Mouse (Mus musculus) lung, postnatal 14 days (tissue): ENCODE results near the gene Oprl1.
A peak's percentile ranks its signal among the peaks of the same experiment; 100 is the strongest.

Experiments
- DNase-seq: peaks from one replicate; pipeline ENCODE4 v3.0.0; 2021

The Oprl1 gene

DNA sequence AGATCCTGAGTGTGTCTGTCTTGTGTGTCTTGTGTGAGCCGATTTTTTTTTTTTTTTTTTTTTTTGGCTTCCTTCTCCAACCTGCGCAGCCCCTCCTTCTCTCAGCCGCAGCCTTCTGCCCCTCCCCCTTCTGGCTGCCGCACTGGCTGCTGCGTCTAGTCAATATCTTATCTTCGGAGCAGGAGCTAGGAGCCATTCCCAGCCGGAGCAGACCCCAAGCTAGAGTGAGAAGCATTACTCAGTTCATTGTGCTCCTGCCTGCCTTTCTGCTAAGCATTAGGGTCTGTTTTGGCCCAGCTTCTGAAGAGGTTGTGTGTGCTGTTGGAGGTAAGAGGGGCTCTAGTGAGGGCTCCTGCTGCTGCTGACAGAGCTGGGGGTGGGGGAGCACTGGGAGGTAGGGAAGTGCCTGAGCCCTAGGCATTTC, at the start of gene Oprl1:
Gene Oprl1, plus strand, starts transcription at position 114 of the 424 bp plus-strand sequence.
- DNase-seq = no peak

DNA sequence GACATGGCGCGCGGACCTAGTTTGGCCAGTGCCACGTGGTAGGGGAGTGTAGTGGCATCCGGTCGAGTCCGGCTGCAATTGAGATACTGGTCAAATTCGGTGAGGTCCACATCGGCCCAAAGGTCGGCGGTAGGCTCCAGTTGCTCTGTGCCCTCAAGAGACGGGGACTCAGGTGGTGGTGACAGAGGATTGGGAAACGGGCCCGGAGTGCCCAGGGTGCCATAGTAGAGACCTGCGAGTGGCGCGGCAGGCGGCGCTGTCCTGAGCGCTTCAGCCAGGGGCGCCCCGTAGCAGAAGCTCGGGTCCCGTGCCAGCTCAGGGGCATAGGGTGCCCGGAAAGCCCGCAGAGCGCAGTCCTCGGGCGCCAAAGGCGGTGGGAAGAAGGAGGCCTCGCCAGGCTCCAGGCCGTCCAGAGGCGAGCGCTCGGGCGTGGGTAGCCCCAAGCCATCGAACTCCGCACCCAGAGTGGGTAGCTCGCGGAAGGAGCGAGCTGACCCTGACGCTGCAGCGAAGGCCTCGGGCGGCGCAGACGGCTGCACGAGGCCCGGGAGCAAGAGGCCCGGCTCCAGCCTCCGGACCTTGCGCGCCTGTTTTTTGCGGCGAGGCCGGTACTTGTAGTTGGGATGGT, 44.4 kb upstream of the Oprl1 start:
- no peak for DNase-seq

DNA sequence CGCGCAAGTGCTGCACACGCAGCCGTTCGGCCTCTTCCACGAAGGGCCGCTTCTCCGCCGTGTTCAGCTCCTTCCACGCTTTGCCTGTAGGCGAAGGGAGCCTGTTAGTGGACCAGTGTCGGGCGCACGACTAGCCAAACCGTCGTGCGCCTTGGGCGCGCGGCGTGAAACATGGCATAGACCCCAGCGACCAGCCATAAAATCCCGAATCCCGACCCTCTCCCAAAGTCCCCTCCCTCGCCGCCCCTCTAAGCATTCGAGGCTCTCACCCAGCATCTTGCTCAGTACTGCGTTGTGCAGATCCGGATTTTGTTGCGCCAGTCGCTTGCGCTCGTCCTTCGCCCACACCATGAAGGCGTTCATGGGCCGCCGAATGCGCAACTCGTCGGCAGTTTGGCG, 43.9 kb upstream of the Oprl1 start:
- no peak for DNase-seq

DNA sequence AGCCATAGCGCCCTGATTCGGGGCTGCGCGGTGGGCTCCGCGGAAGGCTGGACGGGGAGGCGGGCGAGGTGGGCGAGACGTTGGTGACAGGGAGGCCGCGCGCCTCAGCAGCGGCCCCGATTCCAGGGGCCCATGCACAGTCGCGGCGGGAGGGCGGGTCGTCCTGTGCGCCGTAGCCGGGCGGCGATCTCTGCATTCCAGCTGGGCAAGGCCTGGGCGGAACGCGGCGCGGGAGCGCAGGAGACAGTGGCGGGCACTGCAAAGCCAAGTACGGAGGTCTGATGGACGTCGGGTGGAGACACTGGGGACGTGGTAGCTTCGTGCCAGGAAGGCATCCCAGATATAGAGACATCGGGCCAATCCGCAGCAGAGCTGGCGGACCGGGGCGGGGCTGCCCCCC, 43.5 kb upstream of the Oprl1 start, which contains the start of gene Sox18:
Gene Sox18, minus strand, starts transcription at position 315 of the 400 bp plus-strand sequence.
- peak; percentile 82 for DNase-seq

DNA sequence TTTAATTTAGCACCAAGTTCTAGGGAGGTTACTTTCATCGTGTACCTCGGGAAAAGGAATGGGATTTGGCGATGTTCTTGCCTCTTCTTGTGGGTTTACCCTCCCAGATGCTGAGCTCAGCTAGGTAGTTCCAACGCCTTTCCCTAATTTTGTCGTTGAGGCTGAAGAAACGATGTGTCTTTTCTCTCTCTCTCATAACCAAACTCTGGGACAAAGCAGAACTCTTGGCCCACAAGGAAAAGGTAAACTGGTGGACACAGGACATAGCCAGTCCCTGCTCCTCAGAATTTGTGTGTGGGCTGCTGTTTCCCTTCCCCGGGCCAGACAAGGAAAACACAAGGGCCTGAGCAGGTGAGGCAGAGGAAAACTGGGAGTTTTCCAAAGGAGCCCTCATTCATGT, 42.8 kb upstream of the Oprl1 start:
- no peak for DNase-seq

DNA sequence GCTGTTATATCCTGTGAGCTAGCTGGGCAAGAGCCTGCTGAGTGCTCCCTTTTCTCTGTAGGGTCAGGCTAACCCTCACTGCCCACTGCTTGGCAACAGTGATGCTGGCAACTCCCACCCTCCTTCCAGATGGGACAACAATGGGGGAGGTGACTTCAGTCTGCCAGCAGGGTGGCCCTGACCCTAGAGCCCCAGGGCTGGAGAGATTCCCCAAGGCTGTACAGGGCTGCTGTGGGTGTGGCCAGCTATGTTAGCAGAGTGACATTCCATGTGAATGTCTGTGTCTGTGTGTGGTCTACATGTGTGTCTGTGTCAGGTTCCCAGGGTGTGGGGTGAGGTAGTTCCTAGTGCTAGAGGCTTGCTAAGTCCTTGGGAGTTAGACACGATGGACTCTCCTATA, 41.3 kb upstream of the Oprl1 start:
- no peak for DNase-seq

DNA sequence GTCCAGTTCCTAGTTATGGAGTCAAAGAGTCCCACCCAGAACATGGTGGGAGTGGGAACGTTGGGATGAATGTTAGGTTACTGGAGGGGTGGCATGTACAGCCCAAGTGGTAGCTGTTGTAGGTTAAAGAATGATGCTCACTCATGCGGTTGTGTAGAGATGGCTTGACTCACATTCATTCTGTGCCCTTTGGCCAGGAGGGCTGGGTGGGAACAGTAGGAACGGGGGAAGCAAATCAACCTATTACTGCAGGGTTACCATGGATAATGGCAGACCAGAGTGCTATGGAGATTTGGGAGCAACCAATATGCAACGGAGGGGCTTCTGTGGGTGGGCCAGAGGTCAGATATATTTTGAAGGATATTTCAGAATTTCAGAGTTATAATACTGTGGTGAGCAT, 39.9 kb upstream of the Oprl1 start:
- no peak for DNase-seq

DNA sequence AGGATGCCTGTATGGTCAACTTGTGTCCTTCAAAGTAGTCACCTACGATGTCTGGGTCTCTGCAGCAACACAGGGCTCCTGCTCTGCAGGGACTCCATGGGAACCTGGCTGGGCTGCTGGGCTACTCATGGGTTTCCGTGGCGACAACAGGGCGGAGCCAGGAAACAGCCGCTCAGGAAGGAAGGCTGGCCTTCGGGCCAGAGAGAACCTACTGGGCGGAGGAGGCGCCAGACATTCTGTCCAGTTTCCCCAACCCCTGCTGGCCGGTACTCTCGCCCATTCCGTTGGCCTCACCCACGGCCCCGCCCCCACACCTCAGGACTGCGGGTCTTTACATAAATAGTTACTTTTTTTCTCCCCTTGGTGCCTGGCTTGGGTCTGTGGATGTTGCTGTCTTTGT, 39.4 kb upstream of the Oprl1 start:
- peak; percentile 79 for DNase-seq

DNA sequence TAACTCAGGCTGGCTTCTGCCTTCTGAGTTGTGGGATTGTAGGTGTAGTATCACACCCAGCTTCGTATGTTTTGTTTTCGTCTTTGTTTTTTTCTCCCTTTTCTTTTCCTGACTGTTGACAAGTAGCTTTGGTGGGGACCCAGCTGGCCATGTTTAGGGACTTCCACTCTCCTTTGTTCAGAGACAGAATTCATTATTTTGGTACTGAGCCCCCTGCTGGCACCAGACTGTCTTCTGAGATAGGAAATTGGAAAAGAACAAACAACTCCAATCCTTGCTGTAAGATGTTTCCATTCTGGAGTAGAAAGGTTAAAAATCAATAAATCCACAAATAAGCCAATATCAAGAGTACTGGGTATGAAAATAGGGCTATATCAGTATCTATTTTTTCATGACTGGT, 38.4 kb upstream of the Oprl1 start:
- DNase-seq = no peak

DNA sequence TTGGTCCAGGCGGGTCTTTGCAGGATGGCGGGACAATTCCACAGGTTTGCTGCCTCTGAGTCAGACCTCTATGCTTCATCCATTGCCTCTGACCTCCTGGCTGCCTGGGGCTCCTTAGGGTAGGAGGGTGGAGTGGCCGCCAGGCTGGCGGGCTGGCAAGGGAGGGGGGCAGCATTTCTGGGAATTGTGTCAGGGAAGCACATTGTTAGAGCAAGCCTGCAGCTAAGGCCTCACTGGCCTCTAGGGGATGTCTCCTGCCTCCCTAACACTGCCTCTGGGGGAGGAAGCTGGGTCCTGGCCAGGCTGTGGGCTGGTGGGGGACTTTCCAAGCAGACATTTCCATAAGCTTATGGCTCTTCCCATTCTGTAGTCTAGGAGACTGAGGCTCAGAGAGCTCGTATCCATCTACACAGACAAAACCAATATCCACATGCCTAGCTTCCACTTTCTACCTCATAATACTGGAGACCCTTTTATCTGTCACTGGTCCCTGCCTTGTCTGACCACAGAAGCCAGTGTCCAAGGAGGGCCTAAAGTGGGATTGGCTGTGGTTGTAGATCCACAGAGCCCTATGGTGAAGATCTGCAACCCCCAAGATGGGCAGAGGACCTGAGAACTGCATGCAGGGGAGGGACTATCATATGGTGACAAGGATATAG, 37.6 kb upstream of the Oprl1 start:
- peak; percentile 65 for DNase-seq

DNA sequence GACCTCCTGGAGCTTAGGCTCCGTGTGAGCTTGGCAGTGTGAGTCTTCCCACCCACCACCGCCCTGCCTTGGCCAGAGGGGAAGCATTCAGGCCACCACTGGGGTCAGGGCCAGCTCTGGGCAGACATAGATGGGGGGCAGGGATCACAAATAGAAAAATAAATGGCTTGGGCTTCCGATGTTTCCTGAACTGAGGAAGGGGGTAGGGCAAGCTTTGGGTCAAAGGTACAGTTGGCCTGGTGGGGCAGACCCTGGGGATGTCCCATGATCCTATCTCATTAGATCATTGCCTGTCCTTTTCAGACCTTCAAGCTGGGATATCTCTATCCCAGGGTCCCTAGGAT, 37.1 kb upstream of the Oprl1 start:
- peak; percentile 43 for DNase-seq

DNA sequence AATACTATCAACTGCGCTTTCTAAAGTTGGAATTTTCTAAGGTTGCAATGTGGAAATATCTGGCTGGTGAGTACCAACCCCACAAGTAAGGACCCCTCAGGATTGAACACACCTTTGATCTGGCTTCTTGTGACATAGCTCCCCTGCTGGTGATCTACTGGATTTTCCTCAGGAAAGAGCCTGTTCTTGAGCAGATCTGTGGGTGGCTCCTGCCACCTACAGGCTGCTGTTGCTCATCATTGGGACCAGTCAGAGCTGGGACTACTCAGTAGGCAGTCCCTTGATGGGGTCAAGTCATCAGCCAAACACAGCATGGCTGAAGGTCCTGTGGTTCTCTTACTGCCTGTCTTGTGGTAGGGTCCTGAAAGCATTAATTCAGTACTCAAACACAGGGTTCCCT, 36.0 kb upstream of the Oprl1 start:
- DNase-seq = peak; percentile 80

DNA sequence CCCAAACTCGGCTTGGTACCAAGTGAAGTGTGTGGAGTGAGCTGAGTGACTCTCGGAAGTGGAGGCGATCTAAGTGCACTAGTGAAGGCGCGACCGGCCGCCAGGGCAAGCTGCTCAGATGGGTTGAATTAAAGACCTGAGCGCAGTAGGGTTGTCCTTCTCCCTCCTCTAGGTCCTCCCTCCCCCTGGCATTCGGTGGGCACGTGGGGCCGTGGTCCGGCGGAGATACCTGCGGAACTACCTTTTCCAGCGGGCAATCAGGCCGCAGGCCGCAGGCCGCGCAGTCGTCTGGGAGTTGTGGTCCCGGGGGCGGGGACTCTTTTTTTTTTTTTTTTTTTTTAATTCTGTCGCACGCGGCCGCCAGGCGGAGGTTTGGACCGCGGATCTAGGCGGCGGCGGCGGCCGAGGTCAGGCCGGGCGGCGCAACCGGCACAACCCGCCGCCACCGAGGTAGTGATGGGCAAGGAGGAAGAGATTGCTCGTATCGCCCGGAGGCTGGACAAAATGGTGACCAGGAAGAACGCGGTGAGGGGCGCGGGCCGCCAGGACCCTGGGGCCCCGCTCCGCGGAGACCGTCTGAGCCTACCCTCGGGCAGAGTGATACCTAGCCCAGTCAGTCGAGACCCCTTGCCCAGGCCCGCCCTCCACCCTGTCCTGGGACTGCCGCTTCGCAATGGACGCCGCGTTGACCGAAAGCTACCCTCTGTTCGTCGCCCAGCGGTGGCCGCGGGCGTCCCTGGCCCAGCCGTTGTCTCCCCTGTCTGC, 34.7 kb upstream of the Oprl1 start, which contains the start of gene Tcea2:
Gene Tcea2, plus strand, starts transcription at position 360 of the 765 bp plus-strand sequence.
- peak; percentile 72 for DNase-seq

DNA sequence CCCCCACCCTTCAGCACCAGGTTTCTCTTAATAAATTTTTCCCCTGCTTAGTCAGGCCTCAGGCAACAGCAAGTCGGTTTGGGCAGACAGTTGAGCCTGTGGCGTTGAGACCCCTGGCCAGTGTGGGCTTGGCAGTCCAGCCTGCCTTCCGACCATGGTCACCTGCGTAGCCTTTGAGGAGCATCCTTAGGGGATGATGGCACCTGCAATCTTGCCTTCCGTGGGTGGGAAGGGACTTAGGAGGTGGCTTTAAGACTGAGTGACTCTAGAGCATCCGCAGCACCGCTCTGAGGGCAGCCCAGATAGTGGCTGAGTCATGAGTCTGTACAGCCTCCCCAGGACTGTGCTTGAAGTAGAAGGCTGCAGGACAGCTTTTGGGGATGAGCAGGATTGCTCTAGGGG, 34.1 kb upstream of the Oprl1 start:
- no peak for DNase-seq

DNA sequence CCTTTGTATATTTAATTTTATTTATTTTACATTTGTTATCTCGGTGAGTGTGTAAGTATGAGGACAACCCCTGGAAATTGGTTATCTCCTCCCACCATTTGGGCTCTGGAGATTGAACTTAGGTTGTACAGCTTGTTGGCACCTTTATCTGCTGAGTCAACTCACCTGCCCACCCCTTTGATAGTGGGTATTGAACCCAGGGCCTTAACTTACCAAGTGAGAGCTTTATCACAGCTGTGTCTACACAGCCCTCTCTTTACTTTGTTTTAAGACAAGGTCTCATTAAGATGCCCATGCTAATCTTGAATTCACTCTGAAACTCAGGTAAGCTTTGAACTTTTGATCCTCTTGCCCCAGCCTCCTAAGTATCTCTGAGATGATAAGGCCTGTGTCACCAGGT, 32.8 kb upstream of the Oprl1 start:
- no peak for DNase-seq

DNA sequence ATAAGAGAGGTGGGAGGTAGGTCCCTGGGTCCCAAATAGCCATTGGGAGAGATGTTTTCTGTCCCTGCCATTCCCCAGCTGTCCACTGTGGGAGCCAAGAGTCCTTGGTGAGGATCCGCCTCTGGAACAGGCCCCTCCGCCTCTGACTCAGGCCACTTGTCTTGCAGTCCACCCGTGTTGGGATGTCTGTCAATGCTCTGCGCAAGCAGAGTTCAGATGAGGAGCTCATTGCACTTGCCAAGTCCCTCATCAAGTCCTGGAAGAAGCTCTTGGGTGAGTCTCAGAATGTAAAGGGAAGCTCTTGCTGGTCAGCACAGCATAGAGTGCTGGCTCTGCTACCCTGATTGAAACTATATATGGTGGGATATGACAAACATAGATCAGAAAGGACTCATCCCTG, 31.4 kb upstream of the Oprl1 start:
- no peak for DNase-seq

DNA sequence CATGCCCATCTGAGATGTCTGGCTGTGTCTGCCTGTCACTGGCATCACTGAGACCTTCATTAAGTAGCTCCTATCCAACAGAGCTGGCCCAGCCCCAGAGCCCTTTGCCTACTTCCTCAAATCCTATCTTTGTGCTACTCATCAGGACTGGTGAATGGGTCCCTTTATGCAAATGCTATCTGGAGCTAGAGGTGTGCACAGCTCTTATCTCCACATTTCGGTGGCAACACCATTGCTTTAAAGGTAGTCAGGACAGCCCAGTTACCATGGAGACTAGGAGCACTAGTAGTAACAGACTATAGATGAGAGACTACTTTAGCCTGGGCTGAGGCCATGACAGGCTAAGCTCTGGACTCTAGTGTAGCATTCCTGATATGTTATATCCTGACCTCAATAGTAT, 30.1 kb upstream of the Oprl1 start:
- DNase-seq = no peak

DNA sequence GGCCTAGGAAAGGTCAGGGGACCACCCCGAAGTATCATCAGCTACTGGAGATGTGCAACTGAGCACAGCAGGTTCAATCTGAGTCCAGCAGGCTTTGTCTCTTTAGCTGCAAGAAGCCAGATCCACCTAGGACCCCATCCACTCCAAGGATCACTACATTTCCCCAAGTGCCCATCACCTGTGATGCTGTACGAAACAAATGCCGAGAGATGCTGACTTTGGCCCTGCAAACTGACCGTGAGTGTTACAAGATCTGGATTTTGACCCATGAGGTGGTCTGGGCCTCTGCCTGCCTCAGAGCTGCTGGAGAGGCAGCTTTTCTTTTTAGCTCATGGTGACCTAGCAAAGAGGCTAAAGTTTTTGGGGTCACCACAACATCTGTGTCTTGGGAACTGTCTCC, 29.1 kb upstream of the Oprl1 start:
- DNase-seq = no peak

DNA sequence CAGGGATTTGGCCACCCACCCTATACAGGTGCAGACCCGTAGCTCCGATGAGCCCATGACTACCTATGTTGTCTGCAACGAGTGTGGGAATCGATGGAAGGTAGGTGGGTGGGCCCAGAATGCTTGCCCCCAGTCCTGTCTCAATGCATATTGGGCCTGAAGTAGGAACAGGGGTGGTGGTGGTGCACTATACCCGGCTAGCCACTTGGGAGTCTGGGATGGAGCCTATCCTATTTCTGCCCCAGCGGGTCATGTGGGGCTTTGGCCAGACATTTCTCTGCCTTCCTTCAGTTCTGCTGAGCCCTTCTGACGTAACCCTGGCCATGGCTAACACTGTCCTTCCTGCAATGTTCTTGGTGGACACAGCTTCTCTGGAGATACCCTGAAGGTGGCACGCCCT, 27.2 kb upstream of the Oprl1 start:
- no peak for DNase-seq

DNA sequence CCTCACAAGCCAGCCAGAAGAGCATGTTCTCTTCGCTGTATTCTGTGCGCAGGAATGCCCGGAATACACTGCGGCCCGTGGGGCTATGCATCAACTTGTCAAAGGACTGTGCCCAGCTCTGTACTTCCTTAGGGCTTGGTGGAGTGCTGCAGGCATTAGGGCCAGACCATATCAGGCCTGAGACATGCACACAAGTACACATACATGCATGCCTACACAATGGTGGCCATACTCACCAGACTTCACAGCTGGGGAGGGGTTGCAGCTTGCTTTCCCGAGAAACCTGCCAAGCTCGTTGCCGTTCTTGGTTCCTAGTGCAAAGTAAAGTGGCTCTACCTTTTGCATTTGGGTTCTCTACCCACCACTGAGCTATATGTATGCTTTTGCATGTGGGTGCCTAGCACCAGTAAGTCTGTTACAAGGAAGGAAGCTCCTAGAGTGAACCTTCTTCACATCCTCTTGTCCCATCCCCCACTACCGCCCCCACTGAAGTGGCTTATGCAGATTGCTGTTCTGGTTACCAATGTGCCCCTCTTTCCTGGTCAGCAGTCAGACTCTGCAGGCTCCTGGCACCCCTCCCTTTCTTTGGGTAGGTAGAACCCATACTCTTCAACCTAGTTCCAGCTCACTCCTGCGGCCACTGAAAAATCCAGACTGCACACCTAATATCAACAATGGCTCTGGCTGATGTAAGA, 25.2 kb upstream of the Oprl1 start:
- no peak for DNase-seq

DNA sequence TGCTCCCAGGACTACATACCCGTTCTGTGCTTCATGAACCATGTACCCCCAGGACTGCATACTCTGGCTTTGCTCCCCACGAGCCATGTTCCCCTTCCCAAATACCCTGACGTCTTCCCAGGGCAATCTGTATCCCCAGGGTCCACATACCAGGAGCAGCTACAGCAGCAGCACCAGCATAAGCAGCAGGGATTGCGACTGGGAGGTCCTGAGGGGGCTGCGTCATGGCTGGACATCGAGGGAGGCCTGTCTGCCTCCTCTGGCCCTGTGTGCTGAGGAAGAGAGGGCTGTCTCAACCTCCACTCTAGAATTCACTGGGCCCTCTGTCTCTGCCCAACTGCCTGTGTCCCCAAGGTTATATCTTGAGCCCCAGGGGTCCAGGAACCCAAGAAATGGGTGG, 23.7 kb upstream of the Oprl1 start:
- no peak for DNase-seq

DNA sequence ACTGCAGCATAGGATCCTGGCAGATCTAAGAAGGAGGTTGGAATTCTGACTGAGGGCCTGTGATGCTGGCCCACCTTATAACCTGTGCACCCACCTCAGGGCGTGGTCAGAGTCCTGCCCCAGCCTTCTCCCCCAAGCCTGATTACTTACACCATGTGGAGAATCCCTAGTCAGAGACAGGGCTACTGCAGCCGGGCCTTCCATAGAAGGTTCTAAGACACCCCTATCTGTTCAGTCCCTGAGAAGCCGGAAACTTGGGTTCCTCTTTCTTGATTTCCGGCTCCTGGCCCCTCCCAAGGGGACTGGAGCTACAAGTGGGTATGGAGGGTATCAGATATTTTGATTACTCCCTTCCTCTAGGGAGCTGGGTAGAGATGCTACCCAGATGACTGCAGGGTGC, 23.2 kb upstream of the Oprl1 start:
- no peak for DNase-seq

DNA sequence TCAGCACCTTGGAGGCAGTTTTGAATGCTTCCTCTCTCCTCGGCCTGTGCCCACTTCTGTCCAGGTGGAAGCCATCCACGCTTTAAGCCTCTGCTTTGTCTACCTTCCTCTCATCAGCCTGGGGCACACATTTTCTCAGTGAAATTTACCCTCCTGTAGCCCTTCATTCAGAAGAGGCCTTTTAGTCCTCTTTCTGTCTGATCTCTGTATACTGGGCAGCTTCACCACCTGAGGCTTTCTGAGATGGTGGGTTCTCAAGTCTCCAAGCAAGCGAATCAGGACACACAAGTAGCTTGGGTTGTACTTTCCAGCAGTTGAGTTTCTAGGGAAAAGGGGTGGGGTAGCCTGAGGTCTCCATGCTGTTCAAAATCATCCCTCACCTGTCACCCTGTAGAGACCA, 22.5 kb upstream of the Oprl1 start:
- DNase-seq = no peak
